Mouse (Mus musculus): ENCODE data around the gene Aldh3a2. TPM values are rescaled to one million over a fixed set of nuclear protein-coding genes. Genes with fewer than 3 reads are reported as not detected.
"Not testable (repeated sequence)": the region's sequence is repeated elsewhere in the genome, so short reads cannot be mapped to it uniquely, and the experiment has no call there.

Aldh3a2 gene
- polyA plus RNA-seq, 1 experiment from 2014 or later: 35.4 TPM

DNA sequence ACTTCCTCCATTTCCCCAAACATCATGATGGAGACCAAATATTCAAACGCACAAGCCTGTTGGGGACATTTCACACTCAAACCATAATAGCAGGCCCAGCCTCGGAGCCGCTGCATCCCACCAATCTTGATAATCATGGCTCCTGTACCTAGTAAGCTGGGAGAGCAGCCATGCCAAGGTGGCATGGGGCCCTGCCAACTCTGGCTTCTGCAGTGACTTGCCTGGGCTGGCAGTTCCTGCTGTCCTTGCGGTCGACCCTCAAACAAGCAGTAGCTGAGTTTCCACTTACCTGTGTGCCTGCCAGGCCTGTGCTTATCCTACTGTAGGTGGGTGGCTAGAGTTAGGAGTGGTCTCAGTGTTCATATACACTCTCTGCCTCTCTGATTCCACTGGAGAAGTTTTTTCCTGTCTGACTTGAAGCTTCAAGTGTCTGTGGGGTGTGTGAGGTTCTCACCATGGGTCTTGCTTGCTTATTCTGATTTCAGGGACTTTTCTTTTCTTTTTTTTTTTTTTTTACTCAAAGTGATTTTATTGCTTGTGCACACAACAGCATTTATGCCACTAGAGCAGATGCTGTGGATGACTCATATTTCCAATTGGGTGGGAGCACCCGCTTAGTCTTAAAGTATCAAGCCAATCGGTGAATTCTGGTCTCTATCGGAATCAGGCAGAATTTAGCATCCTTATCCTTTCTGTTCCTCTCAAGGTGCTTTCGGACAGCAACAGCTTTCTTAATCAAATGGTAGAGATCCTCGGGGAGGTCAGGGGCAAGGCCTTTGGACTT lies 61.9 kb downstream of the Aldh3a2 start:
- no peak for ATAC-seq (ENCODE audit: low FRiP score, low read depth)
- no peak overlapping the region for H3K4me2 ChIP-seq

DNA sequence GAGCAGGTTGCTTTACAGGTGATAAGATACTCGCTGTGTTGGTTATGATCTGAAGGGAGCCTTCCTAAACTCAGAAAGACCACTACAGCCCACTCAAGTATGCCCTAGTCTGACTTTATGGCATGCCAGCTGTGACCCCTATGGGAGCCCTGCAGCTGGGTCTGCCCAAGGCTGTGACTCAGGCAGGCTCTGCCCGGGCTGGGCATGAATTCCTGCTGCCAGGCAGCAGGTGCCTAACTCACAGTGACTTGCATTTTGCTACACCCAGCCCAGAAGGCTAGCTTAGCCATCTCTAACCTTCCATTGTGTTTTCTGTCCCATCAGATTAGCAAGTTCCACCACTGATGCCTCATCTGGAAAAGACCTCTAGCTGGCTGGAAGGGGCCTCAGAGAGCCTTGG lies 64.5 kb downstream of the Aldh3a2 start:
- Histone ChIP-seq H3K27ac (replicated peaks) (no peak overlapping the region), H3K9ac (no peak overlapping the region), H3K4me2 (no peak overlapping the region), H3K9me3 (no peaks in the 10 kb centered on the region), H3K4me3 (no peak overlapping the region), H3K27me3 (no peaks in the 10 kb centered on the region), H3K4me1 (replicated peaks) (0 out of 2 replicates have a peak, but pooled peaks cover 5% of the 10 kb centered on the region), H3K36me3 (no peaks in the 10 kb centered on the region)
- ATAC-seq (ENCODE audit: low FRiP score, low read depth): no peak
- 78% methylated on average over 2 of the region's 2 CpGs for whole genome bisulfite sequencing

More for the DNA sequence above, 61.9 kb downstream of the Aldh3a2 start:
- Histone ChIP-seq H3K4me3 (no peak overlapping the region), H3K9ac (no peak overlapping the region), H3K9me3 (no peaks in the 10 kb centered on the region), H3K36me3 (no peaks in the 10 kb centered on the region), H3K27ac (replicated peaks) (no peak overlapping the region), H3K4me1 (replicated peaks) (0 out of 2 replicates have a peak, but pooled peaks cover 5% of the 10 kb centered on the region), H3K27me3 (no peaks in the 10 kb centered on the region)
- WGBS: 94% methylated on average over 10 of the region's 10 CpGs

DNA sequence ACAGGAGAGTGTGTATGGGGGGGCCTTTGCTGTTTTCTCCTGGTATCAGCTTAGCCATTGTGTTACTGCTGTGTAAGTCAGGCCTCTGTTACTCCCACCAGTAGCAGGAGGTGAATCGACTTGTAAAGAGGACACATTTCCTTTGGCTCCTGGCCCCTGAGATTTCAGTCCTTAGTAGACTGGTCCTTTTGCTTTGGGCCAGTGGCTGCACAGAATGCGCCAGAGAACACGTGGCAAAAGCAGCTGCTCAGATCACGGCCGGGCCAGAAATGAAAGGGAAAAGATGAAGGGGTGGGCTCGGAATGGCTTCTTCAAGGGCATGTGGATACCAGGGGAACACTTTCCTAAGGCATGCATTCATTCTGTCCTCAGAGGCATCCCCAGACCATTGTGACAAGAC lies 65.1 kb downstream of the Aldh3a2 start:
- no peak overlapping the region for H3K4me3 ChIP-seq
- 56% methylated on average over 6 of the region's 6 CpGs for WGBS
- no peak for ATAC-seq (ENCODE audit: low FRiP score, low read depth)
- no peak overlapping the region for H3K9ac ChIP-seq
- no peak overlapping the region for H3K27ac ChIP-seq (replicated peaks)
- H3K4me2 ChIP-seq: no peak overlapping the region
- H3K9me3 ChIP-seq: no peaks in the 10 kb centered on the region
- no peaks in the 10 kb centered on the region for H3K27me3 ChIP-seq
- H3K36me3 ChIP-seq: no peaks in the 10 kb centered on the region
- H3K4me1 ChIP-seq (replicated peaks): no peaks in the 10 kb centered on the region

DNA sequence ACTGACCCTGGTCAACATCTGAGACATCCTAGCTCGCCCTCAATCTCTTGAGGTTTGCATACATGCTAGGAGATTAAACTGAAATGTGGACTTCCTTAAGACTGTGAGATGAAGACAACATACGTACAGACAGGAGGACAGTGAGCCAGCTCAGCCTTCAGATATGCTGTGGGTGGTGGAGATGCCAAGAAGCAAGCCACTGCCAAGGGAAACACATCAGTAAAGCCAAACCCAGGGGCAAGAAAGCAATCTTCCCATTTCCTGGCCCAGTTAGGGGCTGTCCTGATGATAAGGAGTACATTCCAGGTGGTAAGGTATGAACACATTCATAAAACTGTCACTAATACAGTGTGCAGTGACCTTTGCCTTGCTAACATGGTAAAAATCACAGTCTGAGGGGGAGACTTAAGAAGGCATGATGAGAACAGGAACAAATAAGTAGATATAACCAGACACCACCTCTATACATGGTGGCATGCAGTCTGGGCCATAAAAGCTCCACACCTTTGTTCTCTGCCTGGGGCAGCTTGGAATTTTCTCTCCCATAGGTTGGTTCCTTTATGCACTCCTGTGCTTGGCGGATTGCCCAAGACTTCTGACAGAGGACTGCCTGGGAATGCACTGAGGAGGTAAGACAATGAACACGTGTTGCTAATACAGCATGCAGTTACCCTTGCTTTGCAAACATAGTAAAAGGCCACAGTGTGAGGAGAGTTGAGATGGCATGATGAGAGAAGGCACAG lies 67.5 kb downstream of the Aldh3a2 start:
- no peak overlapping the region for H3K4me2 ChIP-seq
- H3K36me3 ChIP-seq: no peaks in the 10 kb centered on the region
- 76% methylated on average over 4 of the region's 4 CpGs for WGBS
- no peaks in the 10 kb centered on the region for H3K9me3 ChIP-seq
- no peak overlapping the region for H3K4me3 ChIP-seq
- no peak for ATAC-seq (ENCODE audit: low FRiP score, low read depth)
- no peak overlapping the region for H3K27ac ChIP-seq (replicated peaks)
- no peaks in the 10 kb centered on the region for H3K27me3 ChIP-seq
- H3K9ac ChIP-seq: no peak overlapping the region
- no peaks in the 10 kb centered on the region for H3K4me1 ChIP-seq (replicated peaks)

DNA sequence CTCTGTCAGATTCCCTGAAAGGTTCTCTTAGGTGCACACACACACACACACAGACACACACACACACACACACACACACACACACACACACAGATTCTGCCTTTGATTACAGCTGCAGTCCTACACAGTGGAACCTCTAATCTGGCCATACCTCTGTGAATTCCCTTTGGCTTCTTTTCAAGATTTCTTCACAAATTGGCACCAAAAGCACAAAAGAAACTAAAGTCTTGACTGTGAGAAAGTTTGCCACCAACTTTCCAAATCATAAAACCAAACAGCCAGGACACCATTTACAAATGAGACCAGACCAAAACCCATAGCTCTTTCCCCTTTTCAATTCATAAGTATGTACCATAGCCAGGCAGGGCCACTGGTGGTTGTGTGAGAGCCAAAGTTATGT lies 69.3 kb downstream of the Aldh3a2 start:
- Histone ChIP-seq H3K9ac (no peak overlapping the region), H3K9me3 (no peaks in the 10 kb centered on the region)
- no peak for ATAC-seq (ENCODE audit: low FRiP score, low read depth)

DNA sequence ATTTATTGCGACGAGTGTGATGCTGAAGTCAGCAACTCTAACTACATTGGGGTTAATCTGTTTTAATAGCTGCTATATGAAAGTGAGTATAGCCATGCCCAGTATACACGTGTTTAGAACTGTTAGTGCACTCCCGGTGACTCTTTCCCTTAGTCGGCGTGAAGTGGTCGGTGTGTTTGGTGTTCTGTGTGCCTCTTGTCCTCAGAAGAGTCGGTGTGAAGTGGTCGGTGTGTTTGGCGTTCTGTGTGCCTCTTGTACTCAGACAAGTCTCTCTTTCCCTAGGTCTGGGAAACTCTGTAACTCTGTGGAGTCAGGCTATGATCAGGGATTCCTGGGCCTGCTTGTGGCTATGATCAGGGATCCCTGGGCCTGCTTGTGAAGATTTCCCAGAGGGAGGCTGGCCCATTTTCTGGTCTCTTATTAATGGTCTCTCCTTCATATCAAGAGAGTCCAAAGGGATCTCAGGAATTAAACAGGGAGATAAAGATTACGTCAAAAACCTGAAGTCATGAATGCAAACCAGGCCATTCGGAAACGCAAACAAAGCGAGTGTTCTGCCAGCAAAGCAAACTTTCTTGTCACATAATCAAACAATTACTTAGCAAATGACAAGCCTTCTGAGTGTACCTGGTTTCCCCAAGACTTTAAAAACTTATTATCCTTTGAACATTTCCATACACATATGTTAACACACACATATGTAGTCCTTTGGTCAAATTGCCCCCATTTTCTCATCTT lies 70.5 kb downstream of the Aldh3a2 start:
- H3K9me3 ChIP-seq: no peaks in the 10 kb centered on the region
- H3K27me3 ChIP-seq: no peaks in the 10 kb centered on the region
- H3K27ac ChIP-seq (replicated peaks): no peak overlapping the region
- no peak for ATAC-seq (ENCODE audit: low FRiP score, low read depth)
- no peak overlapping the region for H3K4me2 ChIP-seq
- WGBS: 85% methylated on average over 14 of the region's 14 CpGs
- no peaks in the 10 kb centered on the region for H3K4me1 ChIP-seq (replicated peaks)
- no peak overlapping the region for H3K9ac ChIP-seq
- H3K4me3 ChIP-seq: no peak overlapping the region
- H3K36me3 ChIP-seq: no peaks in the 10 kb centered on the region

More for the DNA sequence above, 69.3 kb downstream of the Aldh3a2 start:
- no peak overlapping the region for H3K4me3 ChIP-seq
- no peaks in the 10 kb centered on the region for H3K27me3 ChIP-seq
- H3K4me2 ChIP-seq: no peak overlapping the region
- no peaks in the 10 kb centered on the region for H3K4me1 ChIP-seq (replicated peaks)
- no peaks in the 10 kb centered on the region for H3K36me3 ChIP-seq
- H3K27ac ChIP-seq (replicated peaks): no peak overlapping the region

DNA sequence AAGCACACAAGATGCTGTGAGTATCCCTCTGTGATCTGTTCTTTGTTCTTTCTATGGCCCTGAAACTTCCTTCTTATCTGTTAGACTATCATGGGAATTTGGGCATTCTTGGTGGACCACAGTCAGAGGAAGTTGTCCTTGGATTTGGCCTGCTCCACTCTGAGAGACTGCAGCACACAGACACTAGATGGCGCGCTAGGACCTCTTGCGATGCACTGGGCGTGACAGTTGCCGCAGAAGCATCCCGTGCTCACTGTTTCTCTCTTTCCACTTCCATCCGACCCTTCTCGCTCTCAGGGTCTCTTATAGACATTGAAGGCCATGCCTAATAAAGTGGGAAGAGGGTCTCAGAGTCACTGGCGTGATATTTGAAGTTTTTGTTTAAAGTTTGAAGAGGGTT lies 73.9 kb downstream of the Aldh3a2 start:
- Histone ChIP-seq H3K4me1 (replicated peaks) (no peaks in the 10 kb centered on the region), H3K9me3 (no peaks in the 10 kb centered on the region), H3K4me3 (no peak overlapping the region), H3K4me2 (no peak overlapping the region), H3K27me3 (no peaks in the 10 kb centered on the region), H3K36me3 (no peaks in the 10 kb centered on the region), H3K9ac (no peak overlapping the region), H3K27ac (replicated peaks) (no peak overlapping the region)
- peak; percentile 59; the same call in 1 of the 2 replicates for ATAC-seq (ENCODE audit: low FRiP score, low read depth)
- 4% methylated on average over 9 of the region's 9 CpGs for WGBS

DNA sequence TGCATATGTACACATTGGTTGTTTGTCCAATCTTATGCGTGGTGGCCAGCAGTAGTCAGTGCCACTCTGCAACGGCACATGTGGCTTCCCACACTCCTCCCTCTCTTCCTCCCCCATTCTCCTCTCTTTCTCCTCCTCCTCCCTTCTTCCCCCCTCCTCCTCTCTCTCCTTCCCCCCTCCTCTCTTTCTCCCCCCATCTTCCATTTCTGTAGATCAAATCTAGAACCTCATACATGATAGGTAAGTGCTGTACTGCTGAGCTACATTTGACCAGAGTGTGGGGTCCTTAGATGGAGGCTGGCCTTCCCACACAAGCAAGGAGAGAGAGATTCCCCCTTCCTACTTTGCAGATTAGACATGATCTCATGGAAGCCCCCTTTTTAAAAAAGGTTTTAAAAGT lies 74.5 kb downstream of the Aldh3a2 start:
- WGBS: 98% methylated on average over 2 of the region's 2 CpGs
- no peak overlapping the region for H3K4me2 ChIP-seq
- no peaks in the 10 kb centered on the region for H3K9me3 ChIP-seq
- H3K9ac ChIP-seq: no peak overlapping the region
- no peak for ATAC-seq (ENCODE audit: low FRiP score, low read depth)
- H3K27me3 ChIP-seq: no peaks in the 10 kb centered on the region
- H3K27ac ChIP-seq (replicated peaks): no peak overlapping the region
- H3K36me3 ChIP-seq: no peaks in the 10 kb centered on the region
- H3K4me1 ChIP-seq (replicated peaks): no peaks in the 10 kb centered on the region
- H3K4me3 ChIP-seq: no peak overlapping the region

DNA sequence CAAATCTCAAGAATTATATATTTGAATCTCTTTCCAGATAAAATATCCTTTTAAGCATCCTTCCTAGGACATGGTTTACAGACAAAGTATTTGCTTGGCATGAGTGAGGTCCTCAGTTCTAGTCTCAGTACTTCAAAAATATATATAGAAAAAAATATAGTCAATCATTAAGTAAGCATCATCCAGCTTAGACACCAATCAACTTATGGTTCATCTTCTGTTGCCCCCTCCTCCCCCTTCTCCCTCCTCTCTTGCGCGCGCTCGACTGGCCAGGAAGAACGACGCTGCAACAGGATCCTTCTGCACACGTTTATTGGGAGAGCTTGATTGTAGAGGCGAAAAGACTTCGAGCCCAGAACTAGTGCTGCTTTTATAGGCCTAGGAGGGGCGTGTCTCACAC lies 75.1 kb downstream of the Aldh3a2 start:
- H3K4me2 ChIP-seq; H3K36me3 ChIP-seq; ATAC-seq (ENCODE audit: low FRiP score, low read depth); H3K9me3 ChIP-seq; H3K9ac ChIP-seq; H3K4me3 ChIP-seq; H3K27ac ChIP-seq (replicated peaks); H3K4me1 ChIP-seq (replicated peaks); H3K27me3 ChIP-seq: not testable (repeated sequence)
- WGBS: 91% methylated on average over 9 of the region's 10 CpGs

DNA sequence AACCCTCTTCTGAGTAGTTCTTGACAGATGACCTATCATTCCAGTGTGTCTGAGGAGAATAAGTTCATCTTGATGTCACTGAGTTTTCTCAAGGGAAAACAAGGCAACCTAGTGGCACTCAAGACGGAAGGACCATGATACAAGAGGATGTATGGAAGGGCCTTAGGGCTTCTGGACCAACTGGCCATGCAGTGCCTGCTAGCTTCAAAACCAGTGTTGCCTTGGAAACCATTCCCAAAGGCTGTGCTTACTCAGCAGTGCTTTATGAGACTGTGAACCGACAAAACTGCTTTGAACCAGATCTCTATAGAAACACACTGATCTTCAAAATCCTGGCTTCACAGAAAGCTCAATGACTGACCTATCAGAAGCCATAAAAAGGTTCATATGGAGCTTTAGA lies 76.5 kb downstream of the Aldh3a2 start:
- H3K4me3 ChIP-seq: no peak overlapping the region
- peak overlapping the region; percentile 52; the same call in 1 of the 2 replicates for H3K27ac ChIP-seq (replicated peaks)
- H3K9me3 ChIP-seq: no peaks in the 10 kb centered on the region
- H3K4me1 ChIP-seq (replicated peaks): no peaks in the 10 kb centered on the region
- ATAC-seq (ENCODE audit: low FRiP score, low read depth): no peak
- H3K27me3 ChIP-seq: no peaks in the 10 kb centered on the region
- 41% methylated on average over 2 of the region's 2 CpGs for WGBS
- H3K4me2 ChIP-seq: no peak overlapping the region
- no peak overlapping the region for H3K9ac ChIP-seq
- no peaks in the 10 kb centered on the region for H3K36me3 ChIP-seq

DNA sequence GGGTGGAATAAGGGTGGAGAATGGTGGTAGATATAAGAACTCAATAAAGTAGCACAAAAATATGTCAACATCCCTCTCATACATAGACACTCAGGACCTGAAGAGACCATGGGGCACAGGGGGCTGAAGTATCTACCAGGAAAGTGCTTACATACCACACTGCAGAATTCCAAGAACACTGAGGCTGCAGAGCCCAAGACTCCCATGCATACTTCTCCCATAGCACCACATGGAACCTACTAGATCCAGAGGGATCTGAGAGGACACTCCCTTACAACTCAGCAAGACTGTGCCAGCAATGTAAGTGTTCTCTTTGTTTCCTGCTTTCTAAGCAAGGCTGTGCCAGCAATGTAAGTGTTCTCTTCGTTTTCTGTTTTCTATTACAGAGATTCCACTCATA lies 83.4 kb downstream of the Aldh3a2 start:
- Histone ChIP-seq H3K36me3 (no peaks in the 10 kb centered on the region), H3K9ac (no peak overlapping the region), H3K9me3 (no peaks in the 10 kb centered on the region), H3K4me1 (replicated peaks) (no peaks in the 10 kb centered on the region), H3K27me3 (no peaks in the 10 kb centered on the region), H3K4me2 (no peak overlapping the region), H3K27ac (replicated peaks) (no peak overlapping the region), H3K4me3 (no peak overlapping the region)
- ATAC-seq (ENCODE audit: low FRiP score, low read depth): no peak
- WGBS: 71% methylated on average over 1 of the region's 1 CpGs

DNA sequence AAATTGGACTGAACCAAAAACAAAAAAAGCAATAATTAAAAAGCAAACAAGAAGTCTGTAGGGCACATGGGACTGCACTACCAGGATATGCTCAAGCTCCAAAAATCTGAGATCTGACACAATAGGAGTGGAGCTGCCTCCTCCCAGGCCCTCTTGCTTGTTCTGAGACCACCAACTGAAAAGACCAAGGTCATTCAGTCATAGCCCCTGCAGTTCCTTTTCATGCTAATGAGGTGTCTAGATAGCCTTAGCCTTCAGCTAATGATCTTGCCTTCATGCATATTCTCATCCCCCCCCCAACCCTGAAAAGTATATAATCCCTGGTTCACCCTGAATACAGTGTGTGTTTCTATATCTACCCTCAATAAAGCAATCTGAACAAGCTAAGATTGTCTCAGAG lies 85.6 kb downstream of the Aldh3a2 start:
- Histone ChIP-seq H3K4me3 (no peak overlapping the region), H3K27ac (replicated peaks) (no peak overlapping the region), H3K9me3 (no peaks in the 10 kb centered on the region), H3K9ac (no peak overlapping the region), H3K36me3 (no peaks in the 10 kb centered on the region), H3K4me2 (no peak overlapping the region), H3K27me3 (no peaks in the 10 kb centered on the region), H3K4me1 (replicated peaks) (no peaks in the 10 kb centered on the region)
- ATAC-seq (ENCODE audit: low FRiP score, low read depth): no peak

Measured in hindbrain, embryonic 15.5 days (tissue).